Mouse (Mus musculus) liver, embryonic 14.5 days (tissue): ENCODE data around the gene Rasgrf1. TPM values are rescaled to one million over a fixed set of nuclear protein-coding genes. Genes with fewer than 3 reads are reported as not detected.

Experiments
- ATAC-seq: fragments of 200-750 bp; cut with Nextera tagmentation; 2 replicates; pipeline ENCODE4 v1.8.0; 2017; ENCODE audit warnings: moderate number of reproducible peaks, mild to moderate bottlenecking, moderate library complexity; ENCODE audit not compliant: insufficient read depth
- DNase-seq, 3 experiments: peaks; one replicate each; pipeline ENCODE4 v3.0.0-alpha.2; 2012 to 2013; ENCODE audit warnings: low read depth in 3 of 3, low spot score in 3 of 3
- H3K27ac ChIP-seq: fragments of 300-500 bp; sonication (generic); 2 replicates; pipeline ENCODE4 v1.5.1; 2014; ENCODE audit warnings: moderate library complexity, mild to moderate bottlenecking, control low read depth, inconsistent platforms
- H3K27me3 ChIP-seq: fragments of 300-500 bp; sonication (generic); 2 replicates; pipeline ENCODE4 v1.6.1; 2014; ENCODE audit warnings: mild to moderate bottlenecking, low read length, moderate library complexity; ENCODE audit not compliant: control insufficient read depth, insufficient read depth
- H3K36me3 ChIP-seq: fragments of 300-500 bp; sonication (generic); replicated peaks from 2 replicates; pipeline ENCODE4 v1.6.1; 2014; ENCODE audit warnings: low read depth; ENCODE audit not compliant: control insufficient read depth, insufficient read depth
- H3K4me1 ChIP-seq, 2 experiments: fragments of 200-500 bp in 1 of 2; fragments of 300-500 bp in 1 of 2; sonication (generic) in 1 of 2; replicated peaks; 2 replicates each; pipeline ENCODE4 v1.6.1; 2012 to 2014; ENCODE audit warnings: antibody characterized with exemption in 1 of 2, inconsistent platforms in 1 of 2, low read length in 1 of 2; ENCODE audit not compliant: control insufficient read depth in 2 of 2, insufficient read depth in 2 of 2
- H3K4me2 ChIP-seq: fragments of 300-500 bp; sonication (generic); 2 replicates; pipeline ENCODE4 v1.6.1; 2014; ENCODE audit warnings: low read depth, mild to moderate bottlenecking, control low read depth, moderate library complexity
- H3K4me3 ChIP-seq, 2 experiments: fragments of 200-500 bp in 1 of 2; fragments of 300-500 bp in 1 of 2; sonication (generic) in 1 of 2; 2 replicates each; pipeline ENCODE4 v1.5.1; 2012 to 2014; ENCODE audit warnings: low read depth in 2 of 2, low read length in 2 of 2, mild to moderate bottlenecking in 2 of 2, control low read depth in 1 of 2, inconsistent platforms in 1 of 2, moderate library complexity in 1 of 2; ENCODE audit not compliant: insufficient read depth in 1 of 2
- H3K9ac ChIP-seq: fragments of 300-500 bp; sonication (generic); replicated peaks from 2 replicates; pipeline ENCODE4 v1.6.1; 2014; ENCODE audit warnings: mild to moderate bottlenecking, control low read depth, moderate library complexity
- H3K9me3 ChIP-seq: fragments of 300-500 bp; sonication (generic); 2 replicates; pipeline ENCODE4 v1.6.1; 2016; ENCODE audit warnings: low read length, mixed read lengths; ENCODE audit not compliant: control insufficient read depth
- CTCF ChIP-seq: IDR thresholded peaks from 2 replicates; pipeline ENCODE4 v1.5.1; 2016; ENCODE audit warnings: antibody characterized with exemption, low read depth, control low read depth
- EP300 ChIP-seq: IDR thresholded peaks from 2 replicates; pipeline ENCODE4 v1.6.1; 2016; ENCODE audit warnings: antibody characterized with exemption, low read depth
- WGBS: fragments of 180-500 bp; shearing (Covaris S2); extraction: QIAGEN DNeasy Blood & Tissue Kit; methylation state at CpG from one replicate; pipeline ENCODE4 v1.1.7; 2014; ENCODE audit not compliant: insufficient replicate concordance; 5-methylcytosine and 5-hydroxymethylcytosine counted together
- polyA plus RNA-seq, 2 experiments: library from polyadenylated mRNA; depleted of rRNA in 1 of 2; stranded (reverse) in 1 of 2; unstranded in 1 of 2; fragments of >200 nt; fragmentation: Nextera tagmentation in 1 of 2; extraction: Ambion mirVana in 1 of 2; gene quantifications; 2 replicates each; pipeline versions ENCODE4 v1.2.1 to v1.2.3; 2012 to 2014

Gene Rasgrf1
- polyA plus RNA-seq, 2 experiments, result 0.01 TPM; not detected in 1

- WGBS, result 38% methylated on average over 11 of the region's 11 CpGs
- H3K36me3 ChIP-seq, result no peaks in the 10 kb centered on the region
- no peaks in the 10 kb centered on the region for H3K9me3 ChIP-seq
- no peak overlapping the region for H3K9ac ChIP-seq
- no peak for DNase-seq
- H3K27me3 ChIP-seq, result peaks cover 12% of the 10 kb centered on the region
- H3K4me1 ChIP-seq, result no peaks in the 10 kb centered on the region
- no peak overlapping the region for H3K27ac ChIP-seq
- H3K4me2 ChIP-seq, result no peak overlapping the region
- H3K4me3 ChIP-seq, result no peak overlapping the region
- ATAC-seq, result no peak
- TF ChIP-seq EP300, result no peak
- no peak for TF ChIP-seq CTCF
These were observed 31.2 kb upstream of the Rasgrf1 start for GRCm38 (mm10) chr9:89878471-89879020.

GRCm38 (mm10) chr9:89879574-89879973 lies 30.1 kb upstream of the Rasgrf1 start:
- H3K9ac ChIP-seq, result no peak overlapping the region
- TF ChIP-seq CTCF (no peak), EP300 (no peak)
- 55% methylated on average over 31 of the region's 31 CpGs for WGBS
- no peaks in the 10 kb centered on the region for H3K9me3 ChIP-seq
- H3K4me3 ChIP-seq, result no peak overlapping the region
- no peaks in the 10 kb centered on the region for H3K4me1 ChIP-seq
- no peak for DNase-seq
- no peak overlapping the region for H3K27ac ChIP-seq
- ATAC-seq, result no peak
- no peak overlapping the region for H3K4me2 ChIP-seq
- H3K27me3 ChIP-seq, result peaks cover 12% of the 10 kb centered on the region
- H3K36me3 ChIP-seq, result no peaks in the 10 kb centered on the region

- DNase-seq (no peak), ATAC-seq (no peak)
- 46% methylated on average over 7 of the region's 7 CpGs for WGBS
- Histone ChIP-seq H3K36me3 (no peaks in the 10 kb centered on the region), H3K27ac (no peak overlapping the region), H3K9me3 (no peaks in the 10 kb centered on the region), H3K4me1 (no peaks in the 10 kb centered on the region), H3K27me3 (peaks cover 10% of the 10 kb centered on the region), H3K4me2 (no peak overlapping the region), H3K4me3 (no peak overlapping the region), H3K9ac (no peak overlapping the region)
- TF ChIP-seq CTCF (no peak), EP300 (no peak)
These were observed 28.2 kb upstream of the Rasgrf1 start for GRCm38 (mm10) chr9:89881552-89881951.

GRCm38 (mm10) chr9:89882583-89882982 lies 27.1 kb upstream of the Rasgrf1 start:
- 41% methylated on average over 7 of the region's 7 CpGs for WGBS
- no peak for DNase-seq

GRCm38 (mm10) chr9:89885701-89886218 lies 23.9 kb upstream of the Rasgrf1 start:
- no peak overlapping the region for H3K9ac ChIP-seq
- H3K27ac ChIP-seq, result no peak overlapping the region
- H3K4me2 ChIP-seq, result no peak overlapping the region
- H3K36me3 ChIP-seq, result no peaks in the 10 kb centered on the region
- H3K4me3 ChIP-seq, result no peak overlapping the region
- H3K4me1 ChIP-seq, result no peaks in the 10 kb centered on the region
- WGBS, result 33% methylated on average over 7 of the region's 7 CpGs
- ATAC-seq (no peak), DNase-seq (no peak)
- no peaks in the 10 kb centered on the region for H3K9me3 ChIP-seq
- no peaks in the 10 kb centered on the region; the same call in none of the 2 replicates for H3K27me3 ChIP-seq
- no peak for TF ChIP-seq CTCF
- no peak for TF ChIP-seq EP300

More at GRCm38 (mm10) chr9:89882583-89882982, 27.1 kb upstream of the Rasgrf1 start:
- no peak overlapping the region for H3K4me2 ChIP-seq
- H3K9me3 ChIP-seq, result no peaks in the 10 kb centered on the region
- peaks cover 7% of the 10 kb centered on the region for H3K27me3 ChIP-seq
- no peak overlapping the region for H3K4me3 ChIP-seq
- ATAC-seq, result no peak
- no peaks in the 10 kb centered on the region for H3K36me3 ChIP-seq
- H3K4me1 ChIP-seq, result no peaks in the 10 kb centered on the region
- no peak overlapping the region for H3K9ac ChIP-seq
- TF ChIP-seq EP300, result no peak
- no peak for TF ChIP-seq CTCF
- H3K27ac ChIP-seq, result no peak overlapping the region
